Mouse (Mus musculus) gastrocnemius, adult 8-10 months (tissue): ENCODE data around the gene Gm49354. TPM values are rescaled to one million over a fixed set of nuclear protein-coding genes. Genes with fewer than 3 reads are reported as not detected.
"Not testable (repeated sequence)": the region's sequence is repeated elsewhere in the genome, so short reads cannot be mapped to it uniquely, and the experiment has no call there.

Source experiments
- DNase-seq, 2 experiments: peaks; one replicate each; pipeline ENCODE4 v3.0.0; 2022; ENCODE audit warnings: low spot score in 2 of 2
- total RNA-seq, 4 experiments: library from RNA; stranded (reverse); gene quantifications; 2 replicates each; pipeline ENCODE4 v1.2.4; 2022

Gm49354 gene
- total RNA-seq, 4 experiments from 2014 or later = not detected

DNA sequence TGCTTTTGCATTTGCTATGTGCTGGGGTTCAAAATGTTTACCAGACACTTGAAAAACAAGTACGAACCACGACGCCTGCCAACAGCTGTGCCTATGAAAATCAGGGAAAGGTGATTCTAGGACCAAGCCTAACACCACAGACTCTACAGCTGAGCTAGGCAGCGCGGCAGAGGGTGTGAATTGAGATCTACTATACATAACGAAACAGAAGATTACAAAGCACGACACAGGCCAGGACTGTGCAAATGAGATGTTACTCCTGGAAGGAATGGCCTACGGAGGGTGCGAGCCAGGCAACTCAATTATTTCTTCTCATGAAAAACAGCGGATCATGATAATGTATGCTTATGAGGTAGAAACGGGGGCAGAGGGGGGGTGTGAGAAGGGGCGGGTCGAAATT, 13.5 kb downstream of the Gm49354 start:
- no peak for DNase-seq

DNA sequence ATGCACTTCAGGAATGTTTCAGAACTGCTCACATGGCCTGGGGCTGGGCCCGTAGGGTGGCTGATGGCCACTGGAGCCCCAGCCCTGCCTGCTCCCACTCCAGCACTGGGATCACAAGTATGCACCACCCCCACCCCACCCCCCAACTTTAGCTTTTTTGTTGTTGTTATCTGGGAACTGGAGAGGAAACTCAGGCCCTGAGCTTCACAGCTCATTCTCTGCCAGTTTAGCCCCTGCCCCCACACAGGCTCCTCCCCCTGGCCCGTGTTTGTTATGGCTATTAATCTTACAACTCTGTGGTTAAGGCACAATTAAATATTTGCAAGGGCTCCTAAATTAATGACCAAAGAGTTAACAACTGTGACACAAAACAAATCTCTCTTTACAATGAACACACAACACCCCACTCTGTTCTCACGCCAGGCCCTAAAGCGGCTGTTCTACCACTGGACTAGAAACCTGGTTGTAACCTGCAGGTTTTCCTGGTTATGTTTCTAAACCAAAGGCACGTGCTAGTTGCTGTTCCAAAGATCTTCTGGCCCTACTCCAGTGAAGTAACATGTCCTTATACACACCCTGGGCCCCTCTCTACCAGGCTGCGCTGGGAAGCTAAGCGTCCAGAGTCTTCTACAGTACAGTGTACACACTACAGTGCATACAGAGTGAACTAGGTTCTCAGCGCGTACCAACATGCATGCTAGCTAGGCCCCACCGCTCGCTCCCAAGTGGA, 15.1 kb downstream of the Gm49354 start:
- DNase-seq = no peak

DNA sequence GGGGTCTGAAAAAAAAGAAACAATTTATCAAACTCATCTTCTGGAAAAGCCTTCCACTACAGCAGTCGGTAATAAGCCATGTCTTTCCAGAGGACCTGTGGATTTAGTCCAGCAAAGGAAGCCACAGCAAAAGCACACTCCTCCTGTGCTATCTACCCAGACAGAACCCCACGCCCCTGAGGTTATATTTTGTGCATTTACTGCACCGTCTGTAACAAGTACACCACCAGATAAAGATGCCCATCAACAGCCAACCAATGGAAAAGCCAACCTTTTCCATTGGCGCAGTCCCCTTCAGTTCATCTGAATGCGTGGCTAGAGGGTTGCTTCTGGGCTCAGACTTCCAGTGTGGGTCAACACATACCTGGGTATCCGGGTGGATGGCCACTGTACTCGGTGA, 19.3 kb downstream of the Gm49354 start:
- DNase-seq = no peak

DNA sequence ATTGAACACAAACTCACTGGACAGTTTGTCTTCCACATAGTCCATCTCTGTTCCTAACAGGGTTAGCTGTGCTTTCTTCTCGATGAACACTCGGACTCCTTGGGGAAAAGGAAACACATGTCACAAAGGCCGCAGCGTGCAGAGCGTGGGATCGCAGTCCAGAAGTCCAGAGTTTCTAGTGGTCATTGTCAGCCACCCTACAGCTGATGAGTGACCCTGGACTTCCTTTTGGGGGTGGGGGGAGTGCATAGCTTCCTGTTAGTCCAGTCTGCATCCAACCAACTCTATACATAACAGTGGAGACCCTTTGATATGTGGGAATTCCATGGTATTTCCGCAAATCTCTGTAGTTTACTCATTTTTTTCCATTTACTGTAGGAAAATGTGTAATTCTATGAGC, 25.1 kb downstream of the Gm49354 start:
- no peak for DNase-seq

DNA sequence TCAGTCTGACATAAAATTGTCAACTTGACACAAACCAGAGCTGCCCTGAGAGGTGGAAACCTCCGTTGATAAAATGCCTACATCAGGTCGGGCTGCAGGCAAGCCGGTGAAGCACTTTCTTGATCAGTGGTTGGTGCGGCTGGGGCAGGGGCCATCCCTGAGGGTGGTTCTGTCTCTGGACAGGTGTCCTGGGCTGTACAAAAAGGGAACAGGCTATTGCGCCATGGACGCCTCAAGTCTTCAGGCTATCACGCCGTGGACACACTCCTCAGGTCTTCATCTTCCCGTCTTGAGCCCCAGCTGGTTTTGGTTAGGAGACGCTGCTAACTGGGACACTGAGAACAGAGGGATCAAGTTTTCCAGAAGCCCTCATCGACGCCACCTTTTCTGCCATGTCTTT, 31.7 kb downstream of the Gm49354 start:
- no peak for DNase-seq

DNA sequence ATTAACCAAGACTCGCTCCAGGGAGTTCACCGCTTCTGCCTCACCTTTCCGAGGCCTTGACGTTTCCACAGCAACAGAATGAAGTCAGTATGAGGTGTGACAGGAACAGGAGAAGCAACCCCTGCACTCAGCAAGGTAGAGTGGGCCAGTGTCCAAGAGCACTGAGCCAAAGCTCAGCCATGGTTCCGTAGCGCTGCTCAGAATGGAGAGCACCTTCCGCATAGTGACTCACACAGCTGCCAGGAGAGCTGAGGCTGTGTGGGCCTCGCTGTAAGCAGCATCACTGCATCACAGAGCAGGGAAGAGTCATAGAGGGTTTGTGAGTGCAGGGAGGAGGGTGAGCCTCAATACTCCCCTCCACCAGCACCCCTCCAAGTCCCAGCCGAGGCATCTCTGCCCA, 35.3 kb downstream of the Gm49354 start, which contains the start of gene 1700014D04Rik:
Gene 1700014D04Rik (minus strand): TSS at position 42 of the 400 bp plus-strand sequence.
- no peak for DNase-seq

DNA sequence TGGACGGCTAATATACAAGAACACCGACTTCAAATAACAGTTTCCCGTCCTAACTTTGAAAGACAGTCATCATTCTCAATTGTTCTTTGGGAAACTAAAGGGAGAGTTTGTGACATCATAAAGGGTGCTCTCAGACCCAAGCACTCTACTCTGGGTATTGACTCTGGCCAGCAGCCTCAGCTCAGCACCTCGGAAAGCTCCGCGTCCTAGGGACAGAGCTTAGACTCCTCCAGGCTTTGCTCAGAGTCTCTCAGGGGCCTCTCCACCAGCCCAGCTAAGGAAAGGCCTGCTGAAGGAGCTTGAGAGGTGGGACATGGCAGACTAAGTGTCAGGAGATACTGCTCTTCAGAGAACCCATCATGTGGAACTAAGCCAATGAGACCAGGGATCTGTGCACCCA, 35.9 kb downstream of the Gm49354 start:
- no peak for DNase-seq

DNA sequence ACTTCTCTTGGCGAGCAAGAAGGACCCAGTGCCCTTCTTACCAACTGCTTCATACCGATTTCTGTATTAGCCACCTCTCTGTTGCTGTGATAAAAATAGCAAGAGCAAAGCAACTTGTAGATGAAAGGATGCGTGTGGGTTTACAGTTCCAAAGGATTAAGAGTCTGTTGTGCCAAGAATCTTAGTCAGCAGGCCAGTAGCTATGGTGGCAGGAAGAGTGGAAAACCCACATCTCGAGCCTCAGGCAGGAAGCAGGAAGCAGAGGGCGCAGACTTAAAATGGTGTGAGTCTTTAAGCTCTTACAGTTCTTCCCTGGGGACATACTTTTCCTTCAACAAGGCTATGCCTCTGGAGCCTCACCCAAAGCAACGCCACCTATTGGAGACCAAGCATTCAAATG, 36.6 kb downstream of the Gm49354 start:
- no peak for DNase-seq

DNA sequence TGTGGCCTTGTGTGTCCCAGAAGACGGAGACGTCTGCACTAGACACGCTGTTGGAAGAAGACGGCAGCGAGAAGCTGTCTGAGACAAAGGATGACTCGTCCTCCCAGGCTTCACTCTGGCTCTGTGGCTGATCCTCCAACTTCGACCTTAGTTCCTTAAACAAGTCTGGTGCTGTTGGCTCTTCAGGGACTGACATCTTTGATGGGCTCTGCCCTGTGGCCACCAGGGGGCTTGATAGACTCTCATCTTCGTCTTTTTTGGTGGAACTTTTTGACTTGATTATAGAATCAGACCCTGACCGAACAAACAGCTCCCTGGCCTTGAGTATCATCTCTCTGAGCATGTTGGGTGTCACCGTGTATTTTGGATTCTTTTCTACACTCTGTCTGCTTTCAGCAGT, 40.3 kb downstream of the Gm49354 start:
- DNase-seq = no peak

DNA sequence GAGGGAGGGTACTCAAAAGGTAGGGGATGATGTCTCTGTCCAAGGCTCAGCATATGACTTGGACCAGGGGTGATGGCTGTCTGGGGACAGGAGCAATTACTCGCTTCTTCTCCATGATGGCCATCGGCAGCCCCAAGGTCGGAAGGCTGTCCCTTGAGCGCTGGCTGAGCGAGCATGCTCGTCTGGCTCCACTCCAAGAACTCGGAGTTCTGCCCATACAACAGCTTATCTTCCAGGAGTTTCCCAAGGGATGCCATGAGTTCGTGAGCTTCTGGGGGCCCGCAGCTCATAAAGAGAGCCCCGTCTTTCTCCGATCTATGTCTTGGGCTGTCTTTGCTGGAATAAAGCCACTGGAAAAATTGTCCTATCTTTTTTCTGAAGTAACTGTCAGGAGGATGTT, 40.9 kb downstream of the Gm49354 start:
- DNase-seq = no peak

DNA sequence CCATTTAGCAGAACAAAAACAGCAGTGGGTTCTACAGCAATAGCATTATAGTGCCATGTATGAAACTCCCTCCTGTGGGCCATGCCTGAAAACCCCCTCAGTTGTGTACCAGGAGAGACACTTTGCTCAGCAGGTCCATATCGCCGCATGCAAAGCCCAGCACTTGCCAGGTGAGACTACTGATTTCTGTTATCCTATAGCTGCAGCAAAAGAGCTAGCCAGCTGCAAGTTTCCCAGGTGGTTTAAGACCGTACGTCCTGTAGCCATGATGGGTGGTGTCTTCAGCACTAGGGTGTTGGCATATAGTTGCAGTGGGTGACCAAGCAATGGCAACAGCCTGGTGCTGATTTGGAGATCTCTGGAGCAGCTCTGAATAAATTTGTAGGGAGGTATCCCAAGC, 42.6 kb downstream of the Gm49354 start:
- DNase-seq = no peak

DNA sequence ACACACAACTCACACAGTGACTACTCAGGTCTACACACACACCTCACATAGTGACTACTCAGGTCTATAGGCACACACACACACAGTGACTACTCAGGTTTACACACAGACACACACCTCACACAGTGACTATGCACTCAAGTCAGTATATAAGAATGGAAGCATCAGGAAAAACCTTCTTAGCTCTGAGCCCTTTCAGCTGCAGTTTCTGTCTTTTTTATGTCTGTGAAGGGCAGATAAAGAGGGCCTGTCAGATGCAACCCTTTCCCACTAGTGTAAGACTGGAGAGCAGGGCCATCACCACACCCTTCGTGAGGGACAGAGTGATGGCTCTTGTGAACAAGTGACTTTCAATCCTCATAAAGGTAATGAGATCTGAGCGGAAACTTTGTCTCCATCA, 43.6 kb downstream of the Gm49354 start:
- DNase-seq = no peak

DNA sequence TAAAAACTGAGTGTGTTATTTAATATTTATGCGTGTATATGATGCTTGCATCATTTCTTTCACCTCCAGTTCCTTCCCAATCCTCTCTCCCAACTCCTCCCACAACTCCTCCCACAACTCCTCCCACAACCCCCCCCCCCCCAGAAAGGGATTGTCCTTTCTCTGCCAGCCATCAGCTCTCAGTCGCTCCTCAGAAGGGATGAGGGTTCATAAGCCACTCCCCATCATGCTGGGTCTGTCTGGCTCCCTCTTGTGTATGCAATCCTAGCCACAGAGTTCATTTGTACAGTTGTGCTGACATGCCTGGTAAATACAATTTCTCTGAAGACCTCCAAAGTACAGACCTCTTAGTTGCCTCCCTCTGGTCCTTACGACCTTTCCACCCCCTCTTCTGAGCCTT, 46.9 kb downstream of the Gm49354 start:
- DNase-seq = no peak

DNA sequence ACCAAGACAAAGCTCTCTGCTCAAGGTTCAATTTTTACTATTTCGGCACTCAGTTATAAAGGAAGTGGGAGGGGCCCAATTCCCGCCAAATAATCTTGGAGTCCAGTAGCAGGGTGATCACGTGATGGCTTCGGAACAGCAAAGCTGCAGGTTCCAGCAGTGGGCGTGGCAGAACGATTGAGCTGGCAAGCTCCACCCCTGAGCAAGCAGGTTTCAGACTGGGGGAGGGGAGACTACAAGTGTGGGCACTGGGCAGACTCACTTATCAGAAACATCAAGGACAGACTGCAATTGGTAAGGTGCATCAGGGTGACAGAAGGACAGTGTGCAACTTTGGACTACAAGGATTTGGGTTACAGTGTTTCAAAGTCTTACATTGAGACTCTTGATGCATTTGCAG, 47.7 kb downstream of the Gm49354 start:
- DNase-seq = not testable (repeated sequence)

DNA sequence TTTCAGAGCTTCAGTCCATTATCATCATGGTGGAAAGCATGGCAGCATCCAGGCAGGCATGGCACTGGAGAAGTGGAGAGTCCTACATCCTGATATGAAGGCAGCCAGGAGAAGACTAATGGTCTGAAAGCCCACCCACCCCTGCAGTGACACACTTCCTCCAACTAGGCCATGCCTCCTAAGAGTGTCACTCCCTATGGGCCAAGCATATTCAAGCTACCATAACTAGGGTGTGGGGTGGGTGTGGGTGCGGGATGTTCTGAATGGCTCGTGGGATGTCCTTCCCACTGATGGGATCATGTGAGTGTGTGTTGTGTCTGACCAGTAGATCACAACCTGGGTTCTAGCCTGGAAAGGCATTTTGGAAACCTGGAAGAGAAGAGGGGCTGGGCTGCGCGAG, 48.1 kb downstream of the Gm49354 start:
- DNase-seq = no peak

DNA sequence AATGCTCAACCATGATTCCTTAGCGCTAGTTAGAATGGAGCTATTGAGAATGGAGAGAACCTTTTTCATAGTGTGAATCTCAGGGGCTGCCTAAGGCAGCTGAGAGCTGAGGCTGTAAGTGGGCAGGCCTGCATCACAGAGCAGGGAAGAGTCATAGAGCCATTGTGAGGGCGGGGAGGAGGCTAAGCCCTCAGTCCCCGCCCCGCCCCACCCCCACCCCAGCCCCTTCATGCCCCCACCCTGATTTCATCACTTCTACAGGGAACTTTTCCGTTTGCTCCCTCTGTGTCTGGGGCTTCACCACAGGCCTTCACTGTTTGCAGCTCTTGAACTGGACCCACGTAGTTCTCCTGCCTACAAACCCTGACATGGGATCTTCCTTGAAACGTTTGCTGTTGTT, 50.4 kb downstream of the Gm49354 start, which contains the start of gene Spata31d1d:
Gene Spata31d1d (minus strand): TSS at position 101 of the 400 bp plus-strand sequence.
- no peak for DNase-seq

DNA sequence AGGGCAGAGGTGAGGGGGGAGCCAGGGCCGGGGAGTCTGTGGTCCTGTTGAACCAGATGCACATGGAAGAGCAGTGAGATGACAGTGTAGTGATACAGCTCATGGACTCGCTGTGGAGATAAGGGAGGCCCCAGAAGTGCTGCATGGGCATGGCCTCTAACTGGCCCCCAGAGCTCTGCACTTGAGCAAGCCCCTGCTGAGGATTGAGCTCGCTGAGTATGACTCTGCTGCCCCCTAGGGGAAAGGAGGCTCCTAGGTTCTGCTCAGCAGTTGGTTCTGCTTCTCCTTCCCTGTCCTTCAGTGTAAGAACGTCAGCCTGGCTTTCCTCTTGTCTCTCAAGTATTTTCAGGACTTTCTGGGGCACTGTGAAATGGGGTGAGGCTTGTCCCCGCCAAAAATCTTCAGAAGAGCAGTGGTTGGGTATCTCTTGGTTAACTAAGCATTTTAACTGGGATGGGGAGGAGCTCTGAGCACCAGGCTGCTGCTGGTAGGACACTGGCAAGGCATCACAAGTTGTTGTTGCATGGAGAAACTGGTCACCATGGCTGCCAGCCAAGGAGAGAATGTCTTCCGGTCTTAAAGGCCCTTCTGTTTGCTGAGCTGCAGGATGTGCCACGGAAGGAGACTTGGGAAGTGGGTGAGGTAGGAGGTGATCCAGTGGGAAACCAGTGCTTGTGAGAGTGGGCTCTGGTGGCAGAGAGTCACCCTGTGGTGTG, 53.5 kb downstream of the Gm49354 start:
- DNase-seq = peak; percentile 50 to 56

DNA sequence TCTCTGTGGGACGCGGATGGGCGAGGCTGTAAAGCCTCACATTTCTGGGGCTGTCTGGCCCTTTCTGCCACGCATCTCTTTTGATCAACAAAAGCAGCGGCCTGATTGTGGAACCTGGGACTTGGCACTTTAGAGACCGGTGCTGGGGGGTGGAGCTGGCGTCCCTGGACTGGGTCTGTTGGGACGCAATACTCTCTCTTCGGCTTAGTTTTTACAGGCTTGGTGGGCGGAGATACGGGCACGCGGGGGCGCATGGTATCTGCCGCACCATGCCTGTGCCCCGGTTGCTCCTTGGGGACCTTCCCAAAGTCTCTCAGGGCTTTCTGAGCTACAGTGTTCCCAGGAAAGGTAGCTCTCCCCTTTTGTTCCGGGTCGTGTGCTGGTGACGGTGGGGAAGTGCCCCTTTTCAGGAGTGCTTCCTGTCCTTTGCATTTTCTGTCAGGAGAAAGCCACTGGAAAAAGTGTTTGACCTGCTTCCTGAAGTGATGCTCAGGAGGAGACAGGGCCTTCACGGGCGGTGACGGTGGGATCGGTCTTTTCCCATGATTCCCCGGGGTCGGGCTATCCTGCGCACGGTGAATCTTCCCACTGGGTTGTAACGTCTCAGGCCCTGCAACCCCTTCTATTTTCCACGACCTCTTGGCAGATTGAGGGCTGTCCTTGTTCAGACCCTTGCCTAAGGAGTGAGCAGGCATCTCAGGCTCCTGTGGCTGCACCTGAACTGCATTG, 55.7 kb downstream of the Gm49354 start:
- DNase-seq = no peak

DNA sequence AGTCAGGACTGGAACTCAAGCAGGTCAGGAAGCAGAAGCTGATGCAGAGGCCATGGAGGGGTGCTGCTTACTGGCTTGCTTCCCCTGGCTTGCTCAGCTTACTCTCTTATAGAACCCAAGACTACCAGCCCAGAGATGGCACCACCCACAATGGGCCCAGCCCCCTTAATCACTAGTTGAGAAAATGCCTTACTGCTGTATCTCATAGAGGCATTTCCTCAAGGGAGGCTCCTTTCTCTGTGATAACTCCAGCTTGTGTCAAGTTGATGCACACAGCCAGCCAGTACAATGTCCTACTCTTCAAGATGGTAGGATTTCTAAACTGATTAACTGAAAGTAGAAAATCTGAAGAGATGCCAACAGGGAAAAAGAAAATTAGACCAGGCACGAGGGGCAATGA, 60.0 kb downstream of the Gm49354 start:
- DNase-seq = not testable (repeated sequence)

DNA sequence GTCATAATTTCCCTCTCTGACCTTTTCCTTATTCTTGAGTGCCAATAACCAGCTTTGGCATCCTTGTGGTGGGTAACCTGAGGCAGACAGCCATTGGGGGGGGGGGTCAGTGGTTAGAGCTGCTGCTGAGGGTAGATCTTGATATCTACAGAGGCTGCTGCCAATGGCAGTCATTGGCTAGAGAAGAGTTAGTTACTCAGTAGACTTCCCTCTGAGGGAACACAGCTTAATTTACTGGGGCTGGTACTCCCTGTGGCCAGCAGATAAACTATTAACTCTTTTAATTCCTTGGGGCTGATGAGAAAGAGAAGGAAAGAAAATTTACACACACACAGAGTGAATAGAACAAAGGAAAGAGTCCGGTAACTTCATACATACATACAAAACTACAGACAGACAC, 62.6 kb downstream of the Gm49354 start:
- no peak for DNase-seq

DNA sequence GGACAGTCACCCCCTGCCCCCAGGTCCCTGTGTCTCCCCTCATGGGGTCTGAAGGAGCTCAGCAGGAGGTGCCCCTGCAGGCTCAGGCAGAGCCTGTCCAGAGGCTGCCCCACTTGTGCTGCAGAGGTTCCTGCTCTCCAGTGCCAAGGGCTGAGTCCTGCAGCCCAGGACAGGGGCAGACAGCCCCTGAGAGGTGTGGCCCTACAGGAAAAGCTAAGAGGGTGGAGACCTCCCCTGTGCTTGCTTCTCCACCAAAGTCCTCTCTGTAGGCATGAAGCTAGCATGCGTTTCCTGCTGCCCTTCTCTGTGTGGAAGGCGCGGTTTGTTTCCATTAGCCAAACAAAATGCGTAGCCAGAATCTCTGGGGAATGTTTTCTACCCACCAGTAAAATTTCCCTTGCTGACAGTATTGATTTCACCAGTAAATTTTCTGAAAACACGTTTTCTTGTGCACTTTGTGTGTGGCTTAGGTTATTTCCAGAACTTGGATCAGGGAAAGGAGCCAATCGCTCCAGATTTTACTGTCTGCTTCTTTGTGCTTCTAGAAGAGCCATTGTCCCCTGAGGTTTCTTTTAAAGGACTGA, 63.1 kb downstream of the Gm49354 start:
- not testable (repeated sequence) for DNase-seq

DNA sequence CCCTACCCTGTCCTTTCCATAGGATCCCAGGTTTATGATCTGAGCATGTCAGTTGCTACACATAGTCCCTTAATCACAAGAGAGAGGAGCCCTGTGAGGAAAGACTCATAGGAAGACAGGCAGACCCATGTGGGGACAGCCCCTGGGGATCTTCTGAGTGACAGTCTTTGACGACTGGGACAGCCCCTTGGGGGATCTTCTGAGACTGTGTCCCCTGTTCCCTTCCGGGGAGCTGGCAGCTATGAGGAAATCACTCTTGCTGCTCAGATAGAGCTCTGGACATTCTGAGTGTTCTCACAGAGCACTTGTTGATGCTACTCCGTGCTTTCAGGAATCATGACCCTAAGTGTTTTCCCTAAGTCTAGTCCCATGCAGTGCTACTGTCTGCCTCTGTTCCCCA, 68.3 kb downstream of the Gm49354 start:
- DNase-seq = no peak
